Mouse (Mus musculus) yolk sac, embryonic 10.5 days (tissue): ENCODE measurements around the gene Rrm2.

Source experiments
- DNase-seq: peaks from one replicate; pipeline ENCODE4 v3.0.0-alpha.2; 2017; ENCODE audit warnings: low spot score

The Rrm2 gene

GRCm38 (mm10) chr12:24750521-24750920 lies 42.5 kb downstream of the Rrm2 start:
- no peak for DNase-seq

- DNase-seq = no peak
Observed at GRCm38 (mm10) chr12:24753680-24754079, 45.6 kb downstream of the Rrm2 start.

- DNase-seq = no peak
Observed at GRCm38 (mm10) chr12:24754693-24755092, 46.7 kb downstream of the Rrm2 start.

- DNase-seq = no peak
Observed at GRCm38 (mm10) chr12:24755471-24755870, 47.4 kb downstream of the Rrm2 start.

- no peak for DNase-seq
Observed at GRCm38 (mm10) chr12:24757387-24757786, 49.3 kb downstream of the Rrm2 start.

DNA sequence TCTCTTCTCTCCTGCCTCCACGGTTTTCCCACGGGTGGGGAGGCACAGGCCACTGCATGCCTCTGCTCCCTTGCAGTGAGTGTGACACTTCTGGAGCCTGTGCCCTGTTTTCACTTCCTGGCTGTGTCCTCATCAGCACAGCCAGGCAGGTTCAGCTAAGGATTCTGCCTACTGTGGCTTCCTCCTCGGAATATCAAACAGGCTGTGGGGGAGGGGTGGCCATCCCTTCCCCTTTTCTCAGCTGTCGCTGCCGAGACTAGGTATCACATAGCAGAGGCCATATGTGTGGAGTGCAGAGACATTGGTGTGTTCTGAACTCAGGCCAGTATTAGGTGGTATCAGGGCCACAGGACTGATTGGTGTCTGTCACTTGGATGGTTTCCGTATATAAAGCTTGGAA lies 50.3 kb downstream of the Rrm2 start:
- DNase-seq = no peak

GRCm38 (mm10) chr12:24762253-24762652 lies 54.2 kb downstream of the Rrm2 start:
- peak; percentile 11 for DNase-seq
